Mouse (Mus musculus): ENCODE data around the gene Tnfaip2. TPM values are rescaled to one million over a fixed set of nuclear protein-coding genes. Genes with fewer than 3 reads are reported as not detected.

The Tnfaip2 gene
- polyA plus RNA-seq, 1 experiment from 2014 or later: 18.8 TPM

GRCm38 (mm10) chr12:111447350-111447749 is 5.1 kb downstream of the Tnfaip2 start:
- Histone ChIP-seq H3K4me3 (ENCODE audit: low read length) (no peak overlapping the region), H3K4me2 (replicated peaks; ENCODE audit: low read depth, low read length) (no peak overlapping the region; the same call in 1 of the 2 replicates), H3K9ac (ENCODE audit: low read depth, low read length) (no peak overlapping the region; the same call in 1 of the 2 replicates), H3K9me3 (ENCODE audit: control insufficient read depth, low read length) (no peaks in the 10 kb centered on the region), H3K27me3 (ENCODE audit: control insufficient read depth, insufficient read depth, low read length) (peaks cover 73% of the 10 kb centered on the region), H3K4me1 (ENCODE audit: control insufficient read depth, insufficient read depth, low read length) (peaks cover 59% of the 10 kb centered on the region), H3K27ac (ENCODE audit: low read depth, low read length) (no peak overlapping the region), H3K36me3 (ENCODE audit: control insufficient read depth, insufficient read depth, low read length) (0 out of 2 replicates have a peak, but pooled peaks cover 3% of the 10 kb centered on the region)
- ATAC-seq (ENCODE audit: low FRiP score, low TSS enrichment): no peak
- 35% methylated on average over 9 of the region's 9 CpGs for WGBS

- Histone ChIP-seq H3K4me1 (ENCODE audit: control insufficient read depth, insufficient read depth, low read length) (peaks cover 59% of the 10 kb centered on the region), H3K27ac (ENCODE audit: low read depth, low read length) (0 out of 2 replicates have a peak overlapping the region, but pooled peaks have one; percentile 51), H3K27me3 (ENCODE audit: control insufficient read depth, insufficient read depth, low read length) (peaks cover 68% of the 10 kb centered on the region), H3K9ac (ENCODE audit: low read depth, low read length) (no peak overlapping the region), H3K4me2 (replicated peaks; ENCODE audit: low read depth, low read length) (no peak overlapping the region; the same call in 1 of the 2 replicates), H3K4me3 (ENCODE audit: low read length) (0 out of 2 replicates have a peak overlapping the region, but pooled peaks have one; percentile 2), H3K36me3 (ENCODE audit: control insufficient read depth, insufficient read depth, low read length) (0 out of 2 replicates have a peak, but pooled peaks cover 3% of the 10 kb centered on the region), H3K9me3 (ENCODE audit: control insufficient read depth, low read length) (no peaks in the 10 kb centered on the region)
- WGBS: 21% methylated on average over 22 of the region's 22 CpGs
- no peak for ATAC-seq (ENCODE audit: low FRiP score, low TSS enrichment)
Measured at GRCm38 (mm10) chr12:111447898-111448760, 5.9 kb downstream of the Tnfaip2 start.

DNA sequence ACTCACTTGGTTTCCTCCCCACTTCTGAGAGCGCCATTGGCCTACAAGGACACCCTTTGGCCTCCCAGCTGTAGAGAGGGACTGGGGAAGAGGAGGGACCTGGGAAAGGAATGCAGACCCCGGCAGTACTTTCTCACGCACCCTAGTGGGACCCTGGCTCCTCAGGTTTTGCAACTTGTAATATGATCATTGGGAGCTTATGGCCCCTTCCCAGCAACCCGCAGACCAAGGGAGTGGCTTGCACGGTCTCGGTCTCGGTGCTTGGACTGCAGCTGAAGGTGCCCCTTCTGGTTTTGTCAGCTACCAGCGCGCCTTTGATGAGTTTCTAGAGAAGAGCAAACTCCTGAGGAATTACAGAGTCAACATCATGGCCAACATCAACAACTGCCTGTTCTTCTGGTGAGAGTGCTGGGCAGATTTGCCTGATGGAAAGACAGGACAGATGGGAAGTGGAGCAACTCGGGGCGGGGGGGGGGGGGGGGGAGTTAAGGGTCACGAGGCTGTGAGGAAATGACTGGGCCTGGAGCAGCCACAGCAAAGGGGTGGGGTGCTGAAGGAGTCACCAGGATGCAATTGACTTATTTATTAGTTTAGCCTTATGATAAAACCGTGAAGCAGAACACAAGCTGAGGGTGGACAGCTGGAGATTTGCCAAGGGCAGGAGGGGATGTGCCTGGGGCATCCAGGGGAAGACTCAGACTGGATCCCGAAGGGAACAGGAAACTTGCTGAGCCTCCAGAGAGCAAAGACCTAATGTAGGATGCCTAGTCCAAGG is 6.8 kb downstream of the Tnfaip2 start:
- Histone ChIP-seq H3K4me2 (replicated peaks; ENCODE audit: low read depth, low read length) (peak overlapping the region; percentile 12; the same call in 1 of the 2 replicates), H3K9ac (ENCODE audit: low read depth, low read length) (0 out of 2 replicates have a peak overlapping the region, but pooled peaks have one; percentile 8), H3K9me3 (ENCODE audit: control insufficient read depth, low read length) (no peaks in the 10 kb centered on the region), H3K27ac (ENCODE audit: low read depth, low read length) (peak overlapping the region; percentile 51), H3K27me3 (ENCODE audit: control insufficient read depth, insufficient read depth, low read length) (peaks cover 58% of the 10 kb centered on the region), H3K4me1 (ENCODE audit: control insufficient read depth, insufficient read depth, low read length) (peaks cover 63% of the 10 kb centered on the region), H3K4me3 (ENCODE audit: low read length) (peak overlapping the region; percentile 2; the same call in 1 of the 2 replicates), H3K36me3 (ENCODE audit: control insufficient read depth, insufficient read depth, low read length) (0 out of 2 replicates have a peak, but pooled peaks cover 3% of the 10 kb centered on the region)
- WGBS: 9% methylated on average over 14 of the region's 14 CpGs
- ATAC-seq (ENCODE audit: low FRiP score, low TSS enrichment): 0 out of 2 replicates have a peak, but pooled peaks have one; percentile 16

DNA sequence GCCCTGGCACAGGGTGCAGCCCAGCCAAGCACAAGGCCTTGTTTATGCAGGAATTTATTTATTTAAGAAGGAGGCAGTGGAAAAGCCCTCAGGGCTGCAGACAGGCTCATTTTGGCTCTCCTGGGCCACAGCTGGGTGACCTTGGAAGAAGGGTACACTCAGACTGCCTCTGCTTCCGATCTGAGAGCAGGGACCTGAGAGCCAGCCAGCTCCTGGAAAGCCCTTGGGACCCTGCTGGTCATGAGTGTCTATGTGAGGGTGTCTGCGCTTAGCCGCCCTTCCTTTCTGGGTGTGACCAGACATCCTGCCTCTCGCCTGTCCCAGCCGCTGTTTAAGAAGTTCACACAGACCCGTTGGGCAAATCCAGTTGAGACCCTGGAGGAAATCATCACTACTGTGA is 8.1 kb downstream of the Tnfaip2 start:
- no peak overlapping the region for H3K4me2 ChIP-seq (replicated peaks; ENCODE audit: low read depth, low read length)
- 0 out of 2 replicates have a peak, but pooled peaks cover 3% of the 10 kb centered on the region for H3K36me3 ChIP-seq (ENCODE audit: control insufficient read depth, insufficient read depth, low read length)
- H3K4me1 ChIP-seq (ENCODE audit: control insufficient read depth, insufficient read depth, low read length): peaks cover 71% of the 10 kb centered on the region
- 0 out of 2 replicates have a peak overlapping the region, but pooled peaks have one; percentile 18 for H3K9ac ChIP-seq (ENCODE audit: low read depth, low read length)
- 43% methylated on average over 6 of the region's 6 CpGs for WGBS
- no peak overlapping the region for H3K4me3 ChIP-seq (ENCODE audit: low read length)
- peaks cover 45% of the 10 kb centered on the region for H3K27me3 ChIP-seq (ENCODE audit: control insufficient read depth, insufficient read depth, low read length)
- no peaks in the 10 kb centered on the region for H3K9me3 ChIP-seq (ENCODE audit: control insufficient read depth, low read length)
- ATAC-seq (ENCODE audit: low FRiP score, low TSS enrichment): no peak
- peak overlapping the region; percentile 51; the same call in 1 of the 2 replicates for H3K27ac ChIP-seq (ENCODE audit: low read depth, low read length)

DNA sequence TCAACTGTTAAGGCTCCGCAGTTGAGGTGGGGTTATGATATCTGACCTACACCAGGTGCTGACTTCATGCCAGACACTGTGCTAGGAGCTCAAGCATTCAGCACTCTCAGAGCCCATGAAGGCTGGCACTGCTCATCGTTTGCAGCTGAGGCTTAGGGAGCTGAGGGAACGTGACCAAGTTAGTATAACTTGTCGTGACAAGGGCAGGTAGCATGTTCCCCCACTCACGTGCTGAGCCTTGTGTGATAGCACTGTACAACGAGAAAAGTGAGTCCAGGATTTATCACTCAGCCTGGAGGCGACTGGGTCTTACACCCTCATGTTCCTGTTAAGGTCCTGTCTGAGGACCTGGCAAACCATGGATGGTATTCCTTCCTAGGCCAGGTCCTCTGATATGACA is 9.3 kb downstream of the Tnfaip2 start:
- Histone ChIP-seq H3K4me2 (replicated peaks; ENCODE audit: low read depth, low read length) (no peak overlapping the region), H3K9ac (ENCODE audit: low read depth, low read length) (no peak overlapping the region), H3K4me3 (ENCODE audit: low read length) (no peak overlapping the region), H3K9me3 (ENCODE audit: control insufficient read depth, low read length) (no peaks in the 10 kb centered on the region), H3K36me3 (ENCODE audit: control insufficient read depth, insufficient read depth, low read length) (0 out of 2 replicates have a peak, but pooled peaks cover 3% of the 10 kb centered on the region), H3K27me3 (ENCODE audit: control insufficient read depth, insufficient read depth, low read length) (peaks cover 33% of the 10 kb centered on the region), H3K27ac (ENCODE audit: low read depth, low read length) (no peak overlapping the region), H3K4me1 (ENCODE audit: control insufficient read depth, insufficient read depth, low read length) (peaks cover 66% of the 10 kb centered on the region)
- ATAC-seq (ENCODE audit: low FRiP score, low TSS enrichment): no peak
- WGBS: 76% methylated on average over 7 of the region's 7 CpGs

- Histone ChIP-seq H3K4me3 (ENCODE audit: low read length) (no peak overlapping the region), H3K9me3 (ENCODE audit: control insufficient read depth, low read length) (no peaks in the 10 kb centered on the region), H3K9ac (ENCODE audit: low read depth, low read length) (no peak overlapping the region), H3K4me2 (replicated peaks; ENCODE audit: low read depth, low read length) (no peak overlapping the region), H3K4me1 (ENCODE audit: control insufficient read depth, insufficient read depth, low read length) (peaks cover 41% of the 10 kb centered on the region), H3K36me3 (ENCODE audit: control insufficient read depth, insufficient read depth, low read length) (0 out of 2 replicates have a peak, but pooled peaks cover 3% of the 10 kb centered on the region), H3K27ac (ENCODE audit: low read depth, low read length) (no peak overlapping the region), H3K27me3 (ENCODE audit: control insufficient read depth, insufficient read depth, low read length) (peaks cover 11% of the 10 kb centered on the region)
- WGBS: 19% methylated on average over 4 of the region's 4 CpGs
- no peak for ATAC-seq (ENCODE audit: low FRiP score, low TSS enrichment)
Measured at GRCm38 (mm10) chr12:111454021-111454420, 11.8 kb downstream of the Tnfaip2 start.

- ATAC-seq (ENCODE audit: low FRiP score, low TSS enrichment): no peak
- 0 out of 2 replicates have a peak, but pooled peaks cover 3% of the 10 kb centered on the region for H3K36me3 ChIP-seq (ENCODE audit: control insufficient read depth, insufficient read depth, low read length)
- H3K9ac ChIP-seq (ENCODE audit: low read depth, low read length): no peak overlapping the region
- no peak overlapping the region for H3K4me2 ChIP-seq (replicated peaks; ENCODE audit: low read depth, low read length)
- WGBS: 67% methylated on average over 10 of the region's 10 CpGs
- peaks cover 34% of the 10 kb centered on the region for H3K4me1 ChIP-seq (ENCODE audit: control insufficient read depth, insufficient read depth, low read length)
- no peak overlapping the region for H3K27ac ChIP-seq (ENCODE audit: low read depth, low read length)
- peaks cover 11% of the 10 kb centered on the region for H3K27me3 ChIP-seq (ENCODE audit: control insufficient read depth, insufficient read depth, low read length)
- no peaks in the 10 kb centered on the region for H3K9me3 ChIP-seq (ENCODE audit: control insufficient read depth, low read length)
- H3K4me3 ChIP-seq (ENCODE audit: low read length): no peak overlapping the region
Measured at GRCm38 (mm10) chr12:111454543-111455280, 12.4 kb downstream of the Tnfaip2 start.

DNA sequence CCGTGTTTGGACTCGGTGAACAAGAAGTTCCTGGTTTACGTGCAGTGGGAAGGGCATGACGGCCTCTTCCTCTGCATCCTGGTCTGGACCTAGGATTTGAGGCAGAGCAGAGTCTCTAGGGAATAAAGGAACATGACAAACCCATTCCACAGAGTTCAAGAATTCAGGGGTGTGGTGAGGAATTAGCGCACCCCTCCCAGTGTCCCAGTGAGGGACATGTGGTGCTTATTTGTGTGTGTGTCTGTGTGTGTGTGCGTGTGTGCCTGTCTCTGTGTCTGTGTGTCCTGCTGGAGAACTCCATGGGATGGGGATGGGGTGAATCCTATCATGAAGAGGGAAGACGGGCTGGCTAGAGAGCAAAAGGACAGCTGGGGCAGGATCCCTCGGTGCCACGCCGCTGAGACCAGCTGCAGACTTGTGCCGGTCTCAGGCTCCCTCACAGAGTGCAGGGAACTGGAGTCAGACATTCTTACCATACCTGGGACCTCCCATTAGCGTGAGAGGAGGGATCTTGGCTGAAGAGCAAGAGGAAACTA is 13.1 kb downstream of the Tnfaip2 start:
- peaks cover 32% of the 10 kb centered on the region for H3K4me1 ChIP-seq (ENCODE audit: control insufficient read depth, insufficient read depth, low read length)
- 69% methylated on average over 12 of the region's 12 CpGs for WGBS
- H3K27ac ChIP-seq (ENCODE audit: low read depth, low read length): no peak overlapping the region
- no peak overlapping the region for H3K9ac ChIP-seq (ENCODE audit: low read depth, low read length)
- H3K4me2 ChIP-seq (replicated peaks; ENCODE audit: low read depth, low read length): no peak overlapping the region; the same call in 1 of the 2 replicates
- no peak overlapping the region for H3K4me3 ChIP-seq (ENCODE audit: low read length)
- ATAC-seq (ENCODE audit: low FRiP score, low TSS enrichment): no peak
- 0 out of 2 replicates have a peak, but pooled peaks cover 3% of the 10 kb centered on the region for H3K36me3 ChIP-seq (ENCODE audit: control insufficient read depth, insufficient read depth, low read length)
- H3K9me3 ChIP-seq (ENCODE audit: control insufficient read depth, low read length): no peaks in the 10 kb centered on the region
- peaks cover 11% of the 10 kb centered on the region for H3K27me3 ChIP-seq (ENCODE audit: control insufficient read depth, insufficient read depth, low read length)
